Mouse (Mus musculus): ENCODE results near the gene Myo1a. TPM values are rescaled to one million over a fixed set of nuclear protein-coding genes. Genes with fewer than 3 reads are reported as not detected.
A peak's percentile ranks its signal among the peaks of the same experiment; 100 is the strongest.

Myo1a gene
- polyA plus RNA-seq, 1 experiment from 2014 or later: 0.83 TPM

DNA sequence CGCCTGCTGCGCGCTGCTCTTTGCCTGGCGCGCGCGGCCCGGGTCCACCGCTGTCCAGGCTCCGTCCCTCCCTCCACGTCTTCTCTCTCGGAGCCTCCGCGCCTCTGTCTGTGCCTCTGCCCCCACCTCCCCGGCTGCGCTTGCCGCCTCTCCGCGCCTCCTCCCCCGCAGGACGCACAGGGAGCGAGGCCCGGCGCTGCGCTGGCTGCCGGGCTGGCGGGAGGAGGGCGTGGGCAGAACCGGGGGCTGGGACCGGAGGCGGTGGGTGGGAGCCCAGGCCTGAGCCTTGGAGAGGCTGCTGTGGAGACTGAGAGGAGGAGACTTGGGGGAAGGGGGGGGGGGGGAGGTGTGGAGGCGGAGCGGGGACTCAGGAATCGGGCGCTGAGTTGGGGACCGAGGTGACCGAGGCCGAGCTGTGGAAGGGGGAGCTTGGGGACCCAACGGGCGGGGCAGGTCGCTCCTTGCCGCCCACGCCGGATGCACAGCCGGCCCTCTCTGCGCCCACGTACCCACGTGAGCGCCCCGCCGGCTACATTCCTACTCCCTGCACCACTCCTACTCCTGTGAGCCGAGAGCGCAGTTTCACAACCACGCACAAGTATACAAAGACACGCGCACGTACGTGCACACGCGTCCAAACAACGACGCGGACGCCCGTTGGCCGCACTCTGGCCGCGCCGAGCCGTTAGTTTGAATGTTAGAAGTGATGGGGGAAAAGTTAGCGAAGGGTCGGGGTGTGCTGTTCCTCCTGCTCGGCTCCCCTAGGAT lies 38.3 kb upstream of the Myo1a start, which contains the start of gene Nemp1:
Nemp1 (plus strand) TSS at position 401 of the 768 bp plus-strand sequence.
- Histone ChIP-seq H3K27ac (peak within 1 kb of the TSS; percentile 19; the same call in 1 of the 2 replicates), H3K4me3 (peak within 1 kb of the TSS; percentile 59), H3K36me3 (ENCODE audit: poor library complexity, severe bottlenecking) (no peaks in the 10 kb centered on the region), H3K9ac (peak within 1 kb of the TSS; percentile 75), H3K9me3 (replicated peaks) (no peaks in the 10 kb centered on the region), H3K4me2 (peak within 1 kb of the TSS; percentile 95), H3K27me3 (peaks cover 65% of the 10 kb centered on the region), H3K4me1 (peaks cover 59% of the 10 kb centered on the region)
- WGBS: under 1% methylated on average over 56 of the region's 73 CpGs
- peak; percentile 56 for ATAC-seq

DNA sequence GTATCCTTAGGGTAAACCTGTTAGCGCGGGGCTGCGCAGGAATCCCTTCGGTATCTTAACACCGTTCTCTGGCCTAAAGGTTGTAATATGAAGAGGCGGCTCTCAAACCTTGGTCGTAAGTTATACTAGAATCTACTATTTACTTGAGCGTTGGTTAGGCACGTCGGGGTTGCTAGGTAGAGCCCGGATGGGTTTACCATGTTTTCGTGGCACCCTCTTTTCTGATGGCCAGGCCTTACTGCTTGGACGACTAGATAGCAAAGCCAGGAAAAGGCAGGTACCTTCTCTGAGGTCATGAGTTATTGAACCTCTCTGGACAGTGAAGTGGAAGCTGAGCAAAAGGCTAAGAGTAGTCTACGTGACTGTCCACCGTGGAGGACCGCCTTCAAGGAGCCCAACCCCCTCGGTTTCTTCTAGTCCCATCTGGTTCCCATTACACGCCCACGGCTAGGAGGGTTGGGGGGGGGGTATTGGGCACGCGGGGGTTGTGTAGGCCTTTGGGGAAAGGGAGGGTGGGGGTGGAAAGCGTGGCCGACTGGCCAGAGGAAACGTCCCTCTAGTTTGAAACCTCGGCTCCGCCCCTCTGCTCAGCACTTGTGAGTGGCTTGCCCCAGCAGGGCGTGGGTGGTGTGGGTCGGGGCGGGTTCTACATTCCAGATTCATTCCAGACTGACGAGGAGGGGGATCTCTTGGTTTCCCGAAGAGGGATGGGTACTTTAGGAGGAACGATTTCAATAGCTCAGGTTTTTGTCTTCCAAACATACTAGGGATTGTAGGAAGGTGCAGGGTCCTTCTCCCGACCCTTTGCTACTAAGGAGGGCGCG lies 37.5 kb upstream of the Myo1a start:
- peaks cover 57% of the 10 kb centered on the region for H3K27me3 ChIP-seq
- peak; percentile 15; the same call in 1 of the 2 replicates for ATAC-seq

DNA sequence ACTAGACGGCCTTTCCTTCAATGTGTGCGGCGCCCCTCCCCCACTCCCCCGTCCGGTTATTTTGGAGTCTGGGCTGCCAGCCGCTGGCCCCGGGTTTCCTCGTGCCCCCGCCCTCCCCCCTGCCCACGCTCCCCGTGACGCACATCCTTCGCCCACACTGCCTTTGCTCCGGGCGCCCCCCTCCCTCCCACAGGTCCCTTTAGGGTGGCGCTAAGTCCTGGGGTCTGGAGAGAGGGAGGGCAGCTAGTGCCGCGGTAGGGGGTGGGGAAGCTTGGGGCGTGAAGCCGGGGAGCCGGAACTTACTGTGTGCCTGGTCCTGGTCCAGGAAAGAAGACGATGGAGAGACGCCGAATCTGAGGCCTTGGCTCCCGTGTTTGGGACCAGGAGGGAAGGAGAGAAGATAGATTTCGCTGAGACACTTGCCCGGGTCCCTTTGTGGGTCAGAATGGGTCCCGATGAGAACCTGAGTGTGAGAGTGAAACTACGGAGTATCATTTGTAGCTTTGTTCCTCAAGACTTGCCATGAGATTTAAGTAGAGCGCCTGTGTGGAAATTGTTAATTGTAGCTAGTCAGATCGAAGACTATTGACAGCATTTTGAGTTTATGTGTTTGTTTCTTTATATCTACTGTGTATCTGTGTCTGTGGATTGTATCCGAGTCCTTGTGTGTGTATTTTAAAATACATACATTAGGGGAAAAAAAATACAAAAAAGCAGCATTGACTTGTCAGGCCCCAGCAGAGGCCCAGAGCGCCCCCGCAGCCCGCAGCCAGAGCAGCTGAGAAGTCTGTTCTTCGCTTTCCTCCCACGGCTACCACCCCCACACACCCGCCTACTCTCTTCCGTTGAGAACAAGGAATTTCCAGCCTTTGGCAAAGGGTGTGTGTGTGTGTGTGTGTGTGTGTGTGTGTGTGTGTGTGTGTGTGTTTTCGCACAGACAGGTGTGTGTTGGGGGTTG lies 36.6 kb upstream of the Myo1a start, which contains the start of gene Nab2:
Nab2 (minus strand) TSS at position 476 of the 958 bp plus-strand sequence.
- Histone ChIP-seq H3K36me3 (ENCODE audit: poor library complexity, severe bottlenecking) (no peaks in the 10 kb centered on the region), H3K4me1 (peaks cover 48% of the 10 kb centered on the region), H3K27ac (peak within 1 kb of the TSS; percentile 57), H3K4me2 (peak within 1 kb of the TSS; percentile 95), H3K9ac (peak within 1 kb of the TSS; percentile 59), H3K9me3 (replicated peaks) (no peaks in the 10 kb centered on the region), H3K27me3 (peaks cover 48% of the 10 kb centered on the region), H3K4me3 (peak within 1 kb of the TSS; percentile 59)
- WGBS: 3% methylated on average over 38 of the region's 40 CpGs
- ATAC-seq: peak; percentile 31

More for the DNA sequence above, 37.5 kb upstream of the Myo1a start:
- Histone ChIP-seq H3K27ac (peak overlapping the region; percentile 57; the same call in 1 of the 2 replicates), H3K4me2 (peak overlapping the region; percentile 95), H3K9ac (peak overlapping the region; percentile 75), H3K4me3 (peak overlapping the region; percentile 59), H3K4me1 (peaks cover 52% of the 10 kb centered on the region), H3K9me3 (replicated peaks) (no peaks in the 10 kb centered on the region), H3K36me3 (ENCODE audit: poor library complexity, severe bottlenecking) (no peaks in the 10 kb centered on the region)
- 4% methylated on average over 35 of the region's 35 CpGs for WGBS

DNA sequence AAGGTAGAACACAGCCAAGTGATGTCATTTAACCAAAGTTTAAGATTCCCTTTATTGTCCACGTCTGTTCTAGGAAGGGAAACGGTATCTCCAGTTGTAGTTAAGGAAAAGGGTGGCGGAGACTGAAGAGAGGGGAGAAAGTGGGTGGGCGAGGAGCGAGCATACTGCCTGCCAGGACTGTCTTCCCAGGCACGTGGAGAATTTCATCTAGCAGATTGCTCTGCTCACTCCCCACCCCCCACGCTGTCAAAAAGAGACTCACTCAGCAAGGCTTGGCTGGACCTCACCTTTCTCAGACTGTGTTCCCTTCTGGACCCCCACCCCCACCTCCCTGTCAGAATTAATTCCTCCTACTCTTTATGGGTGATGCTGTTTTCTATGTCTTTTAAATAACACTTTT lies 35.8 kb upstream of the Myo1a start:
- ATAC-seq: no peak
- H3K4me3 ChIP-seq: no peak overlapping the region
- H3K4me2 ChIP-seq: peak overlapping the region; percentile 95
- 36% methylated on average over 7 of the region's 7 CpGs for WGBS
- H3K36me3 ChIP-seq (ENCODE audit: poor library complexity, severe bottlenecking): no peaks in the 10 kb centered on the region
- no peaks in the 10 kb centered on the region for H3K9me3 ChIP-seq (replicated peaks)
- no peak overlapping the region for H3K9ac ChIP-seq
- peaks cover 40% of the 10 kb centered on the region for H3K27me3 ChIP-seq
- H3K27ac ChIP-seq: no peak overlapping the region
- peaks cover 48% of the 10 kb centered on the region for H3K4me1 ChIP-seq

DNA sequence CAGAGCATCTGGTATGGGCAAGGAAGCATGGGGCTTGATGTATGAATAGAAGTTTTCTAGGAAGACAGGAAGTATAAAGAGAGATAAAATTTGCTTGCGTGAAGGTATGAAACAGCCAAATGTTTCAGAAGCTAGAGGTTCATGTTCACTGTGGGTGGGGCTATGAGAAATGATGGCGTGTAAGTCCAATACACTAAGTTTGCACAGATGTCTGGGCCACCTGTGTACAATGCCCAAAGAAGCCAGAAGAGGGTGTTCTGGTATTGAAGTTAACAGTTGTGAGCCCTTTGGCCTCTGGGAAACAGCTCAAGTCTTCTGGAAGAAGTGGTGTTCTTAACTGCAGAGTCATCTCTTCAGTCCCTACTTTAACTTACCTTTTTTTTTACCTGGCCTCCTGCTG lies 34.8 kb upstream of the Myo1a start:
- Histone ChIP-seq H3K9me3 (replicated peaks) (no peaks in the 10 kb centered on the region; the same call in 1 of the 2 replicates), H3K27me3 (peaks cover 30% of the 10 kb centered on the region)

DNA sequence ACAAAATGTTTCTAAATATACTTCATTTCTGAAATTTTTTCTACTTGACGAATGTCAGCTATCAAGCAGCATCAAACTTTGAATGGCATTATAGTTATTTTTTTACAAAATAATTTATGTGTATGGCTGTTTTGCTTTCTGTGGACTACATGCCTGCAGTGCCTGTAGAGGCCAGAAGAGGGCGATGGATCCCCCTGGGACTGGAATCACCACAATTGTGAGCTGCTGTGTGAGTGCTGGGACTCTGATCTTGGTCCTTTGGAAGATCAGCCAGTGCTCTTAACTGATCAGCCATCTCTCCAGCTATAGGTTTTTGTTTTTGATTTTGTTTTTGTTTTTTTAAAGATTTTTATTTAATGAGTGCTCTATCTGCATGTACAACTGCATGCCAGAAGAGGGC lies 33.7 kb upstream of the Myo1a start:
- no peak overlapping the region for H3K9ac ChIP-seq
- no peak overlapping the region for H3K4me2 ChIP-seq
- H3K4me1 ChIP-seq: peaks cover 31% of the 10 kb centered on the region
- H3K4me3 ChIP-seq: no peak overlapping the region
- no peak for ATAC-seq
- WGBS: 37% methylated on average over 2 of the region's 2 CpGs
- no peaks in the 10 kb centered on the region; the same call in 1 of the 2 replicates for H3K9me3 ChIP-seq (replicated peaks)
- H3K36me3 ChIP-seq (ENCODE audit: poor library complexity, severe bottlenecking): no peaks in the 10 kb centered on the region
- H3K27ac ChIP-seq: no peak overlapping the region
- peaks cover 19% of the 10 kb centered on the region for H3K27me3 ChIP-seq

More for the DNA sequence above, 34.8 kb upstream of the Myo1a start:
- Histone ChIP-seq H3K36me3 (ENCODE audit: poor library complexity, severe bottlenecking) (no peaks in the 10 kb centered on the region), H3K4me2 (no peak overlapping the region), H3K9ac (no peak overlapping the region), H3K27ac (no peak overlapping the region), H3K4me1 (peaks cover 39% of the 10 kb centered on the region), H3K4me3 (no peak overlapping the region)
- ATAC-seq: no peak
- 91% methylated on average over 2 of the region's 2 CpGs for WGBS

DNA sequence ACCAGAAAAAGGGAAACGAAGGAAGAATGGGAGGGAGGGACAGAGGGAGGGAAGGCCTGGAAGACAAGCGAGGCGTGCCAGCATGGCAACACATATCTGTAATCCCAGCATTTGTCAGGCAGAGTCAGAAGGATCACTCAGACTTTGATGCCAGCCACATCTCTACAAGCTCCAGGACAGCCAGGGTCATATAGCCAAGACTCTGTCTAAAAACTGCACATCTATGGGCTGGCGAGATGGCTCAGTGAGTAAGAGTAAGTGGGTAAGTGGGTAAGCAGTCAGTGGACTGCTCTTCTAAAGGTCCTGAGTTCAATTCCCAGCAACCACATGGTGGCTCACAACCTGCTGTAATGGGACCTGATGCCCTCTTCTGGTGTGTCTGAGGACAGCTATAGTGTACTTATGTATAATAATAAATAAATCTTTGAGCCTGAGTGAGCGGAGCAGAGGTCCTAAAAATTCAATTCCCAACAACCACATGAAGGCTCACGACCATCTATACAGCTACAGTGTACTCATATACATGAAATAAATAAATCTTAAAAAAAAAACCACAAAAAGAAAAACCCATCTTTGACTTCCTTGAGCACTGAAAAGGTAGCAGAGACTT lies 30.8 kb upstream of the Myo1a start:
- Histone ChIP-seq H3K4me2 (no peak overlapping the region), H3K27ac (no peak overlapping the region), H3K9ac (no peak overlapping the region), H3K27me3 (no peaks in the 10 kb centered on the region), H3K4me1 (peaks cover 23% of the 10 kb centered on the region), H3K36me3 (ENCODE audit: poor library complexity, severe bottlenecking) (no peaks in the 10 kb centered on the region), H3K9me3 (replicated peaks) (no peaks in the 10 kb centered on the region; the same call in 1 of the 2 replicates), H3K4me3 (no peak overlapping the region)
- no peak for ATAC-seq
- WGBS: 91% methylated on average over 6 of the region's 6 CpGs

DNA sequence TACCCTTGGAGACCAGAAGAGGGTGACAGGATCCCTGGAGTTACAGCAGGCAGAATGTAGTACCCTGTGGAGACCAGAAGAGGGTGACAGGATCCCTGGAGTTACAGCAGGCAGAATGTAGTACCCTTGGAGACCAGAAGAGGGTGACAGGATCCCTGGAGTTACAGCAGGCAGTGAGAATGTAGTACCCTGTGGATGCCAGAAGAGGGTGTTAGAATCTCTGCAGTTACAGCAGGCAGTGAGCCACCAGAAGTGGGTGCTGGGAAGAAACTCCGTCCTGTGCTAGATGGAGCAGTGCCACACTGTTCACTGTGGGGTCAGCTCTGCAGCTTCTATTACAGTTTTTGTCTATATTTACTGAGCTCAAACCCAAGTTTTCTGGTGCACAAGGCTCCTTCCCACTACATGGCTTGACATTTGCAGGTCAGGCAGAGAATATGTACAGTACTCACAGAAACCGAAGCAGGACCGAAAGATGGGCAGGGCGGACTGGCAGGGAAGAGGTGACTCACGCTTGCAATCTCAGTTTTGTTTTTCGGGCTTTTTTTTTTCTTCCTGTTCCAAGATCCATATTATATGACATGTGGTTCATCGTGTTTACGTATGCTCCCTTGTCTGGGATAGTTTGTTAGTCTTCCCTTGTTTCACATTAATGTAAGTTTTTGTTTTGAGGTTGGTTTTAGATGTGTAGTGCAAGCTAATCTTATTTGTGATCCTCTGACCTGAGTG lies 30.0 kb upstream of the Myo1a start:
- Histone ChIP-seq H3K9me3 (replicated peaks) (no peaks in the 10 kb centered on the region; the same call in 1 of the 2 replicates), H3K4me2 (no peak overlapping the region), H3K36me3 (ENCODE audit: poor library complexity, severe bottlenecking) (no peaks in the 10 kb centered on the region), H3K27ac (peak overlapping the region; percentile 40; the same call in 1 of the 2 replicates), H3K4me1 (peaks cover 25% of the 10 kb centered on the region), H3K9ac (no peak overlapping the region), H3K27me3 (no peaks in the 10 kb centered on the region), H3K4me3 (no peak overlapping the region)
- no peak; the same call in 1 of the 2 replicates for ATAC-seq
- 90% methylated on average over 8 of the region's 8 CpGs for WGBS

DNA sequence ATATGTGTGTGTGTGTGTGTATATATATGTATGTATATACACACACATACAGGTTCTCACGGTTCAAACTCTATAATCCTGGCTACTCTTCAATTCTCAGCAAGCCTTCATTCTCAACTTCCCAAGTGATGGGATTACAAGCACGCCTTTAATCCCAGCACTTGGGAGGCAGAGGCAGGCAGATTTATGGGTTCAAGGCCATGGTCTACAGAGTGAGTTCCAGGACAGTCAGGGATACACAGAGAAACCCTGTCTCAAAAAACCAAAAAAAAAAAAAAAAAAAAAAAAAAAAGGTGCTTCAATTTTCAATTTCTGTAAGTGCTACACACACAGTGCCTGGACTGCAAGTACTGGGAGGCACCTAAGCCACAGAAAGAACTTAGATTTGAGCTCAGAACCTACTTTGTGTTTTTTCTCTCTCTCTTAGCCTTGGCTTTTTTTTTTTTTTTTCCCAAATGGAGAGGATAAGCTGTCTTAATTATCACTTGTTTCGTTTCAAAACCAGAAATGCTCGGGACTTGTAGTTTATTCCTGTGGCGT lies 29.0 kb upstream of the Myo1a start:
- H3K9ac ChIP-seq: peak overlapping the region; percentile 17
- WGBS: 49% methylated on average over 5 of the region's 5 CpGs
- peaks cover 25% of the 10 kb centered on the region for H3K4me1 ChIP-seq
- H3K9me3 ChIP-seq (replicated peaks): no peaks in the 10 kb centered on the region; the same call in 1 of the 2 replicates
- H3K27ac ChIP-seq: peak overlapping the region; percentile 20; the same call in 1 of the 2 replicates
- no peaks in the 10 kb centered on the region for H3K27me3 ChIP-seq
- no peak for ATAC-seq
- no peaks in the 10 kb centered on the region for H3K36me3 ChIP-seq (ENCODE audit: poor library complexity, severe bottlenecking)
- H3K4me2 ChIP-seq: peak overlapping the region; percentile 81
- peak overlapping the region; percentile 77 for H3K4me3 ChIP-seq

Data from forebrain, embryonic 13.5 days (tissue).